Mouse (Mus musculus) thymus, adult 2 months (tissue): ENCODE results near the gene Slmap. TPM values are rescaled to one million over a fixed set of nuclear protein-coding genes. Genes with fewer than 3 reads are reported as not detected.
"Not testable (repeated sequence)": the region's sequence is repeated elsewhere in the genome, so short reads cannot be mapped to it uniquely, and the experiment has no call there.

Experiments used
- DNase-seq: peaks from one replicate; pipeline ENCODE4 v3.0.0; 2021
- H3K27ac ChIP-seq: fragments of 200-500 bp; 2 replicates; pipeline ENCODE4 v1.5.1; 2012; ENCODE audit warnings: low read length, control low read depth; ENCODE audit not compliant: control insufficient read depth, insufficient read depth
- H3K27me3 ChIP-seq: fragments of 200-500 bp; 2 replicates; pipeline ENCODE4 v1.6.1; 2012; ENCODE audit warnings: mild to moderate bottlenecking, low read length, moderate library complexity, mixed read lengths; ENCODE audit not compliant: control insufficient read depth, insufficient read depth
- H3K36me3 ChIP-seq: fragments of 200-500 bp; 2 replicates; pipeline ENCODE4 v1.6.1; 2012; ENCODE audit warnings: mild to moderate bottlenecking, low read length, moderate library complexity; ENCODE audit not compliant: control insufficient read depth, insufficient read depth
- H3K4me1 ChIP-seq: fragments of 200-500 bp; replicated peaks from 2 replicates; pipeline ENCODE4 v1.6.1; 2012; ENCODE audit warnings: low read length; ENCODE audit not compliant: control insufficient read depth, insufficient read depth
- H3K4me3 ChIP-seq: fragments of 200-500 bp; 2 replicates; pipeline ENCODE4 v1.5.1; 2012; ENCODE audit warnings: mild to moderate bottlenecking, low read length, control low read depth, moderate library complexity; ENCODE audit not compliant: control insufficient read depth, insufficient read depth
- CTCF ChIP-seq: fragments of 200-500 bp; IDR thresholded peaks from 2 replicates; pipeline ENCODE4 v1.5.1; 2012; ENCODE audit warnings: mild to moderate bottlenecking, control low read depth, low read length, moderate library complexity, borderline replicate concordance; ENCODE audit not compliant: control insufficient read depth, poor library complexity, insufficient read depth; ENCODE audit errors: extremely low read depth
- POLR2A ChIP-seq: fragments of 200-500 bp; IDR thresholded peaks from 2 replicates; pipeline ENCODE4 v1.6.1; 2012; ENCODE audit warnings: mild to moderate bottlenecking, low read length, control low read depth, moderate library complexity; ENCODE audit not compliant: control insufficient read depth, poor library complexity, insufficient read depth; ENCODE audit errors: extremely low read depth
- WGBS: fragments of 180-500 bp; shearing (Covaris S2); methylation state at CpG from one replicate; pipeline ENCODE4 v1.1.7; 2018; 5-methylcytosine and 5-hydroxymethylcytosine counted together
- polyA plus RNA-seq: library from polyadenylated mRNA; depleted of rRNA; stranded (reverse); fragments of >200 nt; gene quantifications from 2 replicates; pipeline ENCODE4 v1.2.3, GENCODE M21; 2012

The Slmap gene
- polyA plus RNA-seq, 1 experiment, result 20.9 TPM

GRCm38 (mm10) chr14:26525955-26526354 lies 8.8 kb downstream of the Slmap start:
- no peak overlapping the region for H3K27ac ChIP-seq
- TF ChIP-seq CTCF, result no peak
- no peak for TF ChIP-seq POLR2A

DNA sequence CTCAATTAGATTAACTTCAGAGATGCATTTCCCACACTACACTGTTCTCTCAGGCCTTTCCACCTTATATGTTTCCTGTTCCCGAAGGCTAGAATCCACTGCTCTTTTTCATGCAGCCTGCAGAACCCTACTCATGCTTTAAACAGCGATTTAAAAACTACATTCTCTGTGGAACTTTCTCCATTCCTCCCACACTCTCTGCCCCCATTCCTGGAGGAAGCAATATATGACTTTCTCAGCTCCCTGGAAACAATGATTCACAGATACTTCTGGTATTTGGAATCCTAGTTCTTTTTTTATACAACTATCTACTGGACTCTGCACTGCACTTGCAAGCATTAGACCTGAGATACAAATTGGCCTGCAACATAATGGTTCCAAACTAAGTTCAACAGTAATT lies 11.6 kb downstream of the Slmap start:
- no peaks in the 10 kb centered on the region for H3K27me3 ChIP-seq
- 95% methylated on average over 2 of the region's 2 CpGs for WGBS
- TF ChIP-seq CTCF (no peak), POLR2A (no peak)

More at GRCm38 (mm10) chr14:26525955-26526354, 8.8 kb downstream of the Slmap start:
- H3K4me1 ChIP-seq, result peaks cover 4% of the 10 kb centered on the region
- no peaks in the 10 kb centered on the region for H3K27me3 ChIP-seq
- no peaks in the 10 kb centered on the region; the same call in 1 of the 2 replicates for H3K36me3 ChIP-seq
- H3K4me3 ChIP-seq, result no peak overlapping the region
- DNase-seq, result no peak
- 87% methylated on average over 3 of the region's 3 CpGs for WGBS

DNA sequence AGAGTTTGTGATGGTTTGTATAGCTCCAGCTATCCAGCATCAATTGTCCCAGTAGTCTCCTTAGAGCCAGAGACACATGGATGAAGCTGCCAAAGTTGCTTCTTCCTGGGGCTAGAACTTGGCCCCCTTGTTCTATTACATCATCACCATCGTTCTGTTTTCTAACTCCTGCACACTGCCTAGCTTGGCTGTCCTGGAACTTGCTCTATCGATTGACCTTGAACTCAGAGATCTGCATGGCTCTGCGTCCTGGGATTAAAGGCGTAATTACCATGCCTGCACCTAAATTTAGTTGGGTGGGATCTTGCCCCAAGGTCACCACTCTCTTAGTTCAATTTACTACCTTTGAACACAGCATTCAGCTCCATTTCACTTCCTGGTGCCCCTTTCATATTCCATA lies 14.9 kb downstream of the Slmap start:
- DNase-seq, result no peak
- Histone ChIP-seq H3K36me3 (no peaks in the 10 kb centered on the region), H3K4me1 (peaks cover 3% of the 10 kb centered on the region; the same call in 1 of the 2 replicates), H3K4me3 (no peak overlapping the region), H3K27ac (no peak overlapping the region), H3K27me3 (no peaks in the 10 kb centered on the region)
- TF ChIP-seq CTCF, result no peak
- no peak for TF ChIP-seq POLR2A
- 92% methylated on average over 4 of the region's 4 CpGs for WGBS

More for the DNA sequence above, 11.6 kb downstream of the Slmap start:
- H3K36me3 ChIP-seq, result no peaks in the 10 kb centered on the region
- H3K4me1 ChIP-seq, result no peaks in the 10 kb centered on the region; the same call in 1 of the 2 replicates
- no peak for DNase-seq
- H3K27ac ChIP-seq, result no peak overlapping the region
- H3K4me3 ChIP-seq, result no peak overlapping the region

- no peaks in the 10 kb centered on the region for H3K27me3 ChIP-seq
- no peaks in the 10 kb centered on the region for H3K36me3 ChIP-seq
- H3K27ac ChIP-seq, result no peak overlapping the region
- WGBS, result 83% methylated on average over 4 of the region's 4 CpGs
- TF ChIP-seq CTCF (no peak), POLR2A (no peak)
- H3K4me3 ChIP-seq, result no peak overlapping the region
- DNase-seq, result no peak
- H3K4me1 ChIP-seq, result peaks cover 3% of the 10 kb centered on the region; the same call in 1 of the 2 replicates
Observed at GRCm38 (mm10) chr14:26517843-26518242, 16.9 kb downstream of the Slmap start.

DNA sequence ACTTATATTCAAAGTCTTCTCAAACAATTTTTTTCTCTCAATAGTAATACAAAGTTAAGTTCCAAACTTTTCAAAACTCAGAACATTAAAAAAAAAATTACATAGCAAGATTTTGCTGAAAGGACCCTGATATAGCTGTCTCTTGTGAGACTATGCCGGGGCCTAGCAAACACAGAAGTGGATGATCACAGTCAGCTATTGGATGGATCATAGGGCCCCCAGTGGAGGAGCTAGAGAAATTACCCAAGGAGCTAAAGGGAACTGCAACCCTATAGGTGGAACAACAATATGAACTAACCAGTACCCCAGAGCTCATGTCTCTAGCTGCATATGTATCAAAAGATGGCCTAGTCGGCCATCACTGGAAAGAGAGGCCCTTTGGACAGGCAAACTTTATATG lies 18.5 kb downstream of the Slmap start:
- not testable (repeated sequence) for DNase-seq, H3K27ac ChIP-seq, H3K4me1 ChIP-seq, H3K4me3 ChIP-seq, H3K27me3 ChIP-seq, H3K36me3 ChIP-seq
- 30% methylated on average over 2 of the region's 2 CpGs for WGBS

GRCm38 (mm10) chr14:26515802-26516201 lies 18.9 kb downstream of the Slmap start:
- 17% methylated on average over 9 of the region's 9 CpGs for WGBS
- H3K4me3 ChIP-seq, result no peak overlapping the region
- H3K4me1 ChIP-seq, result peaks cover 3% of the 10 kb centered on the region; the same call in 1 of the 2 replicates
- H3K27me3 ChIP-seq, result no peaks in the 10 kb centered on the region
- TF ChIP-seq POLR2A (no peak), CTCF (no peak)
- DNase-seq, result no peak
- peak overlapping the region; percentile 44 for H3K27ac ChIP-seq
- no peaks in the 10 kb centered on the region for H3K36me3 ChIP-seq

DNA sequence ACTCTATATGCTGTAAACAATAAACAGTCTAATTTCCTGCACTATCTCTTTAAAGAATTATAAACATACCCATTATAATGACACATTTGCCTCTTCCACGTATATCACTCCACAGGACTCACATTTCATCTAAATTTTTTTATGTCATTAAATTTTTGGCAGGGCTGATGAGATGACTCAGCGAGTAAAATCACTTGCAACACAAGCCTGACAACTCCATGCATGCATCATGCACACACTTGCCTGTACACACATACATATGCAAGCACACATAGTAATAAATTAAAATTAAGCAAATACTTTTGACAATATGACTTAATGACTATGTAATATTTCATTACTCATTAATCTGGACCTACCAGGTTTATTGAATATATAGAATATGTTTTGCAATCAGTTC lies 24.2 kb downstream of the Slmap start:
- no peaks in the 10 kb centered on the region for H3K27me3 ChIP-seq
- 87% methylated on average over 2 of the region's 2 CpGs for WGBS
- H3K36me3 ChIP-seq, result no peaks in the 10 kb centered on the region
- H3K27ac ChIP-seq, result no peak overlapping the region
- no peak for DNase-seq
- no peak overlapping the region for H3K4me3 ChIP-seq
- TF ChIP-seq CTCF (no peak), POLR2A (no peak)
- H3K4me1 ChIP-seq, result no peaks in the 10 kb centered on the region
